Mouse (Mus musculus) heart, embryonic 14.5 days (tissue): Measurements from ENCODE around the gene Tigd4. TPM values are rescaled to one million over a fixed set of nuclear protein-coding genes. Genes with fewer than 3 reads are reported as not detected.
"Not testable (repeated sequence)": the region's sequence is repeated elsewhere in the genome, so short reads cannot be mapped to it uniquely, and the experiment has no call there.

Experiments used
- ATAC-seq: fragments of 200-750 bp; cut with Nextera tagmentation; 2 replicates; pipeline ENCODE4 v1.8.0; 2017; ENCODE audit warnings: low read depth, moderate TSS enrichment; ENCODE audit not compliant: insufficient number of reproducible peaks, insufficient read depth, low FRiP score
- H3K27ac ChIP-seq, 2 experiments: fragments of 200-500 bp in 1 of 2; fragments of 300-500 bp in 1 of 2; sonication (generic) in 1 of 2; replicated peaks in 1 of 2; 2 replicates each; pipeline ENCODE4 v1.5.1; 2012 to 2014; ENCODE audit warnings: low read depth in 2 of 2, low read length in 2 of 2, control low read depth in 1 of 2, mild to moderate bottlenecking in 1 of 2, mixed read lengths in 1 of 2; ENCODE audit not compliant: control insufficient read depth in 1 of 2, insufficient read depth in 1 of 2
- H3K27me3 ChIP-seq: fragments of 300-500 bp; sonication (generic); 2 replicates; pipeline ENCODE4 v1.6.1; 2014; ENCODE audit warnings: mild to moderate bottlenecking, low read length, control low read depth; ENCODE audit not compliant: control insufficient read depth, insufficient read depth
- H3K36me3 ChIP-seq: fragments of 300-500 bp; sonication (generic); 2 replicates; pipeline ENCODE4 v1.6.1; 2014; ENCODE audit warnings: mild to moderate bottlenecking, control low read depth, low read length, mixed read lengths; ENCODE audit not compliant: control insufficient read depth, insufficient read depth
- H3K4me1 ChIP-seq, 2 experiments: fragments of 200-500 bp in 1 of 2; fragments of 300-500 bp in 1 of 2; sonication (generic) in 1 of 2; 2 replicates each; pipeline ENCODE4 v1.6.1; 2012 to 2014; ENCODE audit warnings: low read length in 2 of 2, control low read depth in 1 of 2, mixed read lengths in 1 of 2; ENCODE audit not compliant: control insufficient read depth in 2 of 2, insufficient read depth in 2 of 2
- H3K4me2 ChIP-seq: fragments of 300-500 bp; sonication (generic); 2 replicates; pipeline ENCODE4 v1.6.1; 2014; ENCODE audit warnings: mild to moderate bottlenecking, low read length
- H3K4me3 ChIP-seq, 2 experiments: fragments of 200-500 bp in 1 of 2; fragments of 300-500 bp in 1 of 2; sonication (generic) in 1 of 2; 2 replicates each; pipeline ENCODE4 v1.5.1; 2012 to 2014; ENCODE audit warnings: low read length in 2 of 2, mild to moderate bottlenecking in 2 of 2, control low read depth in 1 of 2, low read depth in 1 of 2, moderate library complexity in 1 of 2; ENCODE audit not compliant: control insufficient read depth in 1 of 2, insufficient read depth in 1 of 2
- H3K9ac ChIP-seq: fragments of 300-500 bp; sonication (generic); 2 replicates; pipeline ENCODE4 v1.6.1; 2014; ENCODE audit warnings: mild to moderate bottlenecking, low read length
- H3K9me3 ChIP-seq: fragments of 300-500 bp; sonication (generic); 2 replicates; pipeline ENCODE4 v1.6.1; 2016; ENCODE audit warnings: low read length, control low read depth; ENCODE audit not compliant: control insufficient read depth
- WGBS: fragments of 180-500 bp; shearing (Covaris S2); extraction: QIAGEN DNeasy Blood & Tissue Kit; methylation state at CpG from one replicate; pipeline ENCODE4 v1.1.7; 2014; 5-methylcytosine and 5-hydroxymethylcytosine counted together
- polyA plus RNA-seq: library from polyadenylated mRNA; unstranded; fragments of >200 nt; fragmentation: Nextera tagmentation; extraction: Ambion mirVana; gene quantifications from 2 replicates; pipeline ENCODE4 v1.2.1, GENCODE M21; 2014

Tigd4 gene
- 0.20 and 0.26 TPM in 2 replicates for polyA plus RNA-seq

DNA sequence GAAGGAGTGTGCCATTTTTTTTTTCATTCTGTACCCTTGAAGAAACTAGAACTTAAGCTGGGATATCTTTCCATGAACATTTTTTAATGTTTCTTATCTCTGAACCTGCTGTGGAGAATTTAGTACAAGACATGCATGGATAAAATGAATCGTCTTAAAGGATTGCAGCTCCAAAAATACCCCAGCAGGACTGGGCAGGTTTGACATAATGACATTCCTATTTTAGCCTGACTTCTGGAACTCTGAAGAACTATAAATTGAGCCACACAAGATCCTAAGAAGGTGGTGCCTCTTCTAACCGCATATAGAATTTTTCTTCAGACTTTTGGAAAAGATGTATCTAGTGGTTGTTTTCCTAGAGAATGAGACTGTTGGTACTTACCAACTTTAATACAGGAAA is at the start of gene Tigd4:
Gene Tigd4 (plus strand): TSS at position 301 of the 400 bp plus-strand sequence.
- no peak for ATAC-seq
- Histone ChIP-seq H3K9me3 (no peaks in the 10 kb centered on the region), H3K4me2 (no peak within 1 kb of the TSS), H3K27ac (peak within 1 kb of the TSS in 1 of 2 experiments; percentile 49; a peak in 2 of 4 replicates), H3K4me3 (no peak within 1 kb of the TSS), H3K27me3 (peaks cover 4% of the 10 kb centered on the region; the same call in 1 of the 2 replicates), H3K4me1 (peaks cover 6 to 19% of the 10 kb centered on the region in 2 experiments), H3K36me3 (no peaks in the 10 kb centered on the region), H3K9ac (no peak within 1 kb of the TSS)
- WGBS = 50% methylated on average over 2 of the region's 2 CpGs

GRCm38 (mm10) chr3:84547177-84547576 is 46.2 kb upstream of the Tigd4 start:
- H3K4me3 ChIP-seq = no peak overlapping the region
- H3K27me3 ChIP-seq = no peaks in the 10 kb centered on the region
- ATAC-seq = no peak
- no peaks in the 10 kb centered on the region for H3K9me3 ChIP-seq
- H3K4me2 ChIP-seq = no peak overlapping the region
- no peaks in the 10 kb centered on the region for H3K36me3 ChIP-seq
- no peak overlapping the region for H3K9ac ChIP-seq
- peaks cover 3 to 9% of the 10 kb centered on the region in 2 experiments; a peak in 3 of 4 replicates for H3K4me1 ChIP-seq
- 45% methylated on average over 8 of the region's 8 CpGs for WGBS
- H3K27ac ChIP-seq = no peak overlapping the region; a peak in 1 of 4 replicates

GRCm38 (mm10) chr3:84555780-84556179 is 37.6 kb upstream of the Tigd4 start:
- ATAC-seq = no peak
- Histone ChIP-seq H3K9me3 (no peaks in the 10 kb centered on the region), H3K4me2 (no peak overlapping the region), H3K4me3 (no peak overlapping the region), H3K4me1 (peaks cover 6 to 15% of the 10 kb centered on the region in 2 experiments), H3K36me3 (no peaks in the 10 kb centered on the region), H3K9ac (no peak overlapping the region), H3K27me3 (no peaks in the 10 kb centered on the region), H3K27ac (no peak overlapping the region)
- 82% methylated on average over 3 of the region's 3 CpGs for WGBS

DNA sequence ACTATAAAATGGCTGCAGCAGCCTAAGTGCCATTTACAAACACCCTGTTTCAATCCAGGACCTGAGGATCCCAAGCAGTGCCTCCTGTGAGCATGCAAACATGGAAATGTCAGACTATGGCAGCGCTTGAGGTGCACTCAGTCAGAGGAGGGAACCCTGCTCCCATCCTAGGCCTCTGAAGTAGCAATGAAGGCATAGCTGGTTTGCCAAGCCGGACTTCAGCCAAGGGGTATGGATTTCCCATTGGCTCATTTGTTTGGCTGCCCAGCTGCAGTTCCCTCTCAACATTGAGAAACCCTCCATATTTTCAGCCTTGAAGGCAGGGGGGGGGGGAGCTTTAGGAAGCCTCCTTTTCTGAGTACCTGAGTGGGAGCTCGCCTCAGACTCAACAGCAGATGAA is 35.1 kb upstream of the Tigd4 start:
- H3K36me3 ChIP-seq = no peaks in the 10 kb centered on the region
- H3K9ac ChIP-seq = no peak overlapping the region
- no peak for ATAC-seq
- 95% methylated on average over 3 of the region's 3 CpGs for WGBS
- H3K4me1 ChIP-seq = peaks cover 10 to 28% of the 10 kb centered on the region in 2 experiments
- H3K27ac ChIP-seq = no peak overlapping the region
- H3K4me3 ChIP-seq = no peak overlapping the region
- H3K4me2 ChIP-seq = no peak overlapping the region
- no peaks in the 10 kb centered on the region for H3K27me3 ChIP-seq
- no peaks in the 10 kb centered on the region for H3K9me3 ChIP-seq

DNA sequence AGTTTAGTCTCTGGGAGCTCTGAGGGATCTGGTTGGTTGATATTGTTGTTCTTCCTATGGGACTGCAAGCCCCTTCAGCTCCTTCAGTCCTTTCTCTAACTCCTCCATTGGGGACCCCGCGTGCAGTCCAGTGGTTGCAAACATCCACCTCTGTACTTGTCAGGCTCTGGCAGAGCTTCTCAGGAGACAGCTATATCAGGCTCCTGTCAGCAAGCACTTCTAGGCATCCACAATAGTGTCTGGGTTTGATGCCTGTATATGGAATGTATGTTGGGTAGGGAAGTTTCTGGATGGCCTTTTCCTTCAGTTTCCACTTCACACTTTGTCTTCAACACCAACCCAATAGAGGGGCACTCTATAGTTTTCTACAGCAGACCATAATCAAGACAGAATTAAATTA is 30.5 kb upstream of the Tigd4 start:
- H3K27me3 ChIP-seq, H3K9me3 ChIP-seq, H3K36me3 ChIP-seq, H3K4me3 ChIP-seq, H3K9ac ChIP-seq: not testable (repeated sequence)
- Histone ChIP-seq H3K4me1 (peaks cover 9 to 25% of the 10 kb centered on the region in 2 experiments), H3K27ac (peak overlapping the region in 1 of 2 experiments; percentile 46; a peak in 1 of 4 replicates), H3K4me2 (peak overlapping the region; percentile 6; the same call in 1 of the 2 replicates)
- peak; percentile 50; the same call in 1 of the 2 replicates for ATAC-seq
- 19% methylated on average over 2 of the region's 2 CpGs for WGBS

DNA sequence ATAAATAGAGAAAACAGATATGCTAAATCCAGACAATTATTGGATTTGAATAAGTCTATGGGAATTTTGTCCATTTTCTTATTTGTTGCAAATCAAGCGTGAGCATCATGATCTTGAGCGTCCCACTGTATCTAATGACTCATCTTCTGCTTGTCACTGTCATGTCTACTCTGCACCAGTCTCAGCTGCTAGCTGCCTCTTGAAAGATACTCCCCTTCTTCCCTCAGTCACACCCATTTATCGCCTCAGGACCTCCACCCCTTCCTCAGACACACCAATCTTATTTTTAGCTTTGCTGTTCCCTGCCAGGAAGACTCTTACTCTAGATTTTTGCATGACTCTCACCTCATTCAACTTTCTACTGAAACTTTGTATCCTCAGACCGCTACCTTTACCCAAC is 30.0 kb upstream of the Tigd4 start:
- Histone ChIP-seq H3K27me3 (no peaks in the 10 kb centered on the region), H3K9ac (no peak overlapping the region), H3K9me3 (no peaks in the 10 kb centered on the region), H3K27ac (peak overlapping the region; percentile 41 to 46; a peak in 3 of 4 replicates), H3K36me3 (no peaks in the 10 kb centered on the region), H3K4me3 (no peak overlapping the region), H3K4me2 (peak overlapping the region; percentile 6), H3K4me1 (peaks cover 6 to 25% of the 10 kb centered on the region in 2 experiments)
- ATAC-seq = no peak
- 33% methylated on average over 4 of the region's 4 CpGs for WGBS

DNA sequence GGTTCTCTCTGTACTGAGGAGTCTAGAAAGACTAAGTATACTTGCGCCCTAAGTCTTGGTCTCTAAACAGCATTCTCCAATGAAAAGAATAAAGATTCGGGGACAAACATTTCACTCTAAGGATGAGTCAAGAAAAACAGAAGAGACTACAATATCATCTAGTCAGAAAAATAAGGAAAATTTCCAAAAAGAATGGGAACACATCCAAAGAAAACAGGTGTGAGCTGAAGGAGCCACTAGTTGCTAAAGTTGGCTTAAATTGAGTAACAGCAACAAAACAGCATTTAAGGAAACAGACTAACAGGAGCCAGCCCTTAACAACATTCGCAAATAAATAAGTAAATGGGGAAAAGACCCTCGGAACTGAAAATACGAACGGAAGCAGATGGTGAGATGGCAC is 24.8 kb upstream of the Tigd4 start:
- Histone ChIP-seq H3K4me2 (no peak overlapping the region), H3K4me3 (no peak overlapping the region), H3K27ac (no peak overlapping the region), H3K36me3 (no peaks in the 10 kb centered on the region), H3K9me3 (no peaks in the 10 kb centered on the region), H3K27me3 (no peaks in the 10 kb centered on the region), H3K4me1 (peaks cover 2 to 6% of the 10 kb centered on the region in 2 experiments; a peak in 3 of 4 replicates), H3K9ac (no peak overlapping the region)
- 89% methylated on average over 6 of the region's 6 CpGs for WGBS
- no peak for ATAC-seq

GRCm38 (mm10) chr3:84569587-84569986 is 23.8 kb upstream of the Tigd4 start:
- no peak for ATAC-seq

More at GRCm38 (mm10) chr3:84569587-84569986, 23.8 kb upstream of the Tigd4 start:
- 88% methylated on average over 6 of the region's 6 CpGs for WGBS
- Histone ChIP-seq H3K27me3 (no peaks in the 10 kb centered on the region), H3K9me3 (no peaks in the 10 kb centered on the region), H3K4me1 (peaks cover 2 to 3% of the 10 kb centered on the region in 2 experiments; a peak in 2 of 4 replicates), H3K27ac (no peak overlapping the region), H3K4me2 (no peak overlapping the region), H3K4me3 (no peak overlapping the region), H3K9ac (no peak overlapping the region), H3K36me3 (no peaks in the 10 kb centered on the region)
